Mouse (Mus musculus) 416B (cell line): ENCODE measurements around the gene Nyap1.

Experiments used
- DNase-seq: peaks from one replicate; pipeline ENCODE4 v3.0.0; 2011; ENCODE audit warnings: low read depth

Gene Nyap1

DNA sequence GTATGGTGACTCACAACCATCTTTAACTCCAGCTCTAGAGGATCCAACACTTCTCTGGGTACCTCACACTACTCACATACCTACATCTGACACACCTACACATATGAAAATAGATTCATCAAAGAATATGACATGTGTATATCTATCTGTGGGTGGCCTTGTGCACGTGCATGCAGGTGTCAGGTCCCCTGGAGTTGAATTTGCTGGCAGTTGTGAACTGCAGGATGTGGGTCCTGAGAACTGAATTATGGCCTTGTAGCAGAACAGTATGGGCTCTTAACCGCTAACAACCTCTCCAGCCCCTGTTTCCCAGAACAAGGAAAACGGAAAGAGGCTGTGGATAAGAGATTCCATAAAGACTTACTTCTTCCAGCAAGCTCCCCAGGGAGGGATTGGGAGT lies 42.3 kb downstream of the Nyap1 start:
- DNase-seq = no peak

DNA sequence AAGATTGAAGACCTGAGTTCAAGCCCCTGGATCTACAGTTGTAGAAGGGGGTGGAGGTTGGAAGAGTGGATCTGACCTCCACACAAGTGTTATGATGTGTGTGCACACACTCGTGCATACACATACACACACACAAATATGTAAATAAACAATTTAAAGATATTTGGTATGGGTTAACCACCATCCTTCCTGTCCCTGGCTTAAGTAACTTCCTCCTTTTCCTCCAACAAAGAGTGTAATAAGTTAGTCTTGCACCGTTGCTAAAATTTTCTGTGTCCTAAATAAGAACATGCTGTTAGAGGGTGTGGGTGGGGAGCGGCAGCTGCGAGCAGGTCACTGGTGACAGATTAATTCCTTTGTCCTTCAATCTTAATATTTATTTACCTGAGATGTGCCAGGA lies 45.5 kb downstream of the Nyap1 start:
- peak; percentile 65 for DNase-seq

DNA sequence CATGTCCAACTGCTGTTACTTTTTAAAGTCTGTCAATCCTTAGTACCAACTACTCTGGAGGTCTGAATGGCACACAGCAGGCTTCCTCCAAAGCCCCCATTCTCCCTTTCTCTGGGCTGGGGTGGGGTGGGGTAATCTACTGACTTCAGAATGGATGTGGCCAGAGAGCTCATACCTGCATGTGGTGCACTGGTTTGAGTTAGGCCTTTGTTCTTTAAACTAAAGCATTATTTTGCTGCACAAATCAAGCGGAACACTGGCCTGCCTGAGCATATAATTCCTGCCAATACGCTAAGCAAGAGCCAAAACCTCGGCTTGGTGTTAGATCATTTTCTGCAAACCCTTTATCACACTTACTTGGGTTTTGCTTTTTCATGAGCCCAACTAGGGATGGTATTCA lies 46.6 kb downstream of the Nyap1 start:
- no peak for DNase-seq

DNA sequence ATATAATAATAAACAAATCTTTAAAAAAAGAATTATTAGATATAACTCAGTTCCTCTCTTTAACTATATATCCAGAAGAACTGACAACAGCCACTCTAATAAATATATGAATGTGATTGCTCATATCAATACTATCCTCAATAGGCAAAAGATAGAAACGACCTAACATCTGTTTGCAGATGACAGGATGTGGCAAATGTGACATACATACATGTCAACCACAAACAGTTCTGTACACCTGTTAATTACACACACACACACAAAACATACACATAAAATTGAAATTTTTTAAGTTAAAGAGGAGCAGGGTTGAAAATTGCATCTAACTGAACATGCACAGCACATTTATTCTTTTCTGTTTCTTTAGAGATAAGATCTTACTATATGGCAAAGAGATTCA lies 49.5 kb downstream of the Nyap1 start:
- no peak for DNase-seq

DNA sequence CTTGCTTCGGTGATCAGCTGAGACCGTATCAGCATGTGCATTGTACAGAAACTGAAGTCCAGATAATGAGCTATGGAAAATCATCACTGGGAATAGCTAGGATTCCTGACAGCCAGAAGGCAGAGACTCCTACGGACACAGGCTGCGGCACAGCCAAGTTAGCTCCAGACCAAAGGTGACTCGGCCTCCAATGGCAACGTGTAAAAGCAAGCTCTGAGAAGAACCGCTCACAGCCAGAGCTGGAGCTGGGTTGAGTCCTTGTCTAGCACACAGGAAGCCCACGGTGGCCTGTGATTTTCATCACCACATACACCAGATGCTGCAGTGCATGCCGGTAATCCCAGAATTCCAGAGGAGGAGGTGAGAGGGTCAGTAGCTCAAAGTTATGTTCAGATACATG lies 50.9 kb downstream of the Nyap1 start:
- no peak for DNase-seq

DNA sequence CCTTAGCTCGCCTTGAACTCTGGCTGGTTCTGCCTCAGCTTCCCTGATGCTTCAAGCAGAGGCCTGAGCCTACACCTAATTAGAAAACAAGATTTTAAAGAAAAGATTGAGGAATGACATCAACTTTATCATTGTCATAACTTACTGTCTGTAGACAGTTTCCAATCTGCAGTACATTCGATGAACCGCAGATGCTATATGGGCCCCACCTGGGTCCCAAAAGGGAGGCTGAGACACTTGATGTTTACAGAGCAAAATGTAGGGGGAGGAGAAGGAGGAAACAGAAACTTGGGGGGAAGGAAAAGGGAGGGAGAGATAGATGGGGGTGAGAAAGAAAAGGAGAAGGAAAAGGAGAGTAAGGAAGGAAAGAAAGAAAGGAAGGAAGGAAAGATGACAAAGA lies 51.4 kb downstream of the Nyap1 start:
- no peak for DNase-seq

DNA sequence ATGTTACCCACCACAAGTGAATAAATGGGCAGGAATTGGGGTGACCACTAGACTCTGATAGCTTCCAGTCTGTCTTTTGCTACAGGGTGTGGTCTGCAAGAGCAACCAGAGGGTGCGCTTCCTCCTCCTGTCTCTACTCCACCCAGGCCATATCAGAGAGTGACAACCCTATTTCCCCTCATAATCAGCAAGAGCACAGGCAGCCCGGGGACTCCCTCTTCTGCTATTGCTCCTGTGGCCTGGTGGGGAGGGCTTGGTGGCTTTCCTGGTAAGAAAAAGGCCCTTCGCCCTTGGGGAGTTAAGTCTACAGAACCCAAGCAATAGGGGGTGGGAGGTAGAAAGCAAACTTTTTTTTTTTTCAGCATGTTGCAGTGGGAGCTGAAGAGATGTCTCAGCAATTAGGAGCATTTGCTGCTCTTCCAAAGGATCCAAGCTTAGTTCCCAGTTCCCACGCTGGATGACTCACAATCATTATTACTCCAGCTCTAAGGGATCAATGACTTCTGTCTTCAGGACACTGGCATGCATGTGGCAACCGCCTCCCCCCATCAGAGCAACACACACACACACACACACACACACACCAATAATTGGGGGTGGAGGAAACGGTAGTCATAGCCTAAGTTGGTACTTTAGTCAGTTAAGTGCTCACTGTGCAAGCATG lies 55.1 kb downstream of the Nyap1 start:
- peak; percentile 90 for DNase-seq

DNA sequence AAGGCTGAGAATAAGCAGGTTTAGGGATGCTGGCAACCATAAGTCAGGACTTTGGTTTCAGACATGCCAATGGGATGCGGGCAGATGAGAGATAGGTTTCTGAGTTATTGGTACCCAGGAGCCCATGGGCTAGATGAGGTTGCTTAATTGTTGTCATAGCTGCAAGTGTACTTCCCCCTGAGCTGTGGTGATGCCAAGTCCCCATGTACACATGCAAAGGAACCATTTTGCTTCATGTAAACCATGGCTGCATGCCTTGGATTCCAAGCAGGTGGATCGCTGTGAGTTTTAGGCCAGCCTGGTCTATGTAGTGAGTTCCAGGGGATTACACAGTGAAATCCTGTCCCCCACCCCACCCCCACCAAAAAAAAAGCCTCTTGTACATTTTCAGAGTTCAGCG lies 55.8 kb downstream of the Nyap1 start:
- peak; percentile 68 for DNase-seq

DNA sequence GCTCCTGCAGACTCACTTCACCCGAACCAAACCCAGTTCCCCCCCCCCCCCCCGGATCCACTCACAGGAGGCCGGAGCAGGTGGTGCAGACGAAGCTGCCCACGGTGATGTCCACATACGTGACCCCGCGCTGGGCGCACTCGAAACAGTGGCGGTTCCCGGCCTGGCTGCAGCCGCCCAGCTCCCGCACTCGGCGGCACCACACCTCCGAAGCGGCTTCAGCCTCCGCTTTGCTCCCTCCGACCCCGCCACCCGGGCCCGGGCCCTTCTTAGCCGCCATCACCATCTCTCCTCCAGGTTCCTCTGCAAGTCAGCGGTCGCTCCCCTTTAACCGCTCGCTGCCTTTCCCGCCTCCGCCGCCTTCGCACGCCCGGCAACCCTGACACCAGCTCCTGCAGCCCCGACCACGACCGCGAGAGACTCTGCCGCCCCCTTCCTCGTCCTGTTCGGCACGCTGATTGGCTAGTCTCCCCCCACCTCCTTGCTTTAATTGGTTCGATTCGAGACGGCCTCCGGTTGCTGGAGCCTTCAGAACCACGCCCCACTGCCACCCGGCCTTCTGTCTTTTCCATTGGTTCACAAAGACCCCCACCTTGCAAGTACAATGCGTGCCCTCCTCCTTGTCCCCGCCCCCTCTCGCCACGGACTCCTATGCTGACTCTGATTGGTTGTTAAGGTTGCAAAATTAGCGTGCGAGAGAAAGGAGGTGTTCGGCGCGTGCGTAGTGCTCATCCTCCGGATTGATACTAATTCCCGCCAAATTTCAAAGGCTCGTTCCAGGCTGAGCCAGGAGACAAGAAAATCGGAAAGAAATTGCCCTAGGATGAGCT lies 56.9 kb downstream of the Nyap1 start, which contains the start of gene Agfg2:
Gene Agfg2 (minus strand): TSS at position 433 of the 830 bp plus-strand sequence.
- peak; percentile 100 for DNase-seq

DNA sequence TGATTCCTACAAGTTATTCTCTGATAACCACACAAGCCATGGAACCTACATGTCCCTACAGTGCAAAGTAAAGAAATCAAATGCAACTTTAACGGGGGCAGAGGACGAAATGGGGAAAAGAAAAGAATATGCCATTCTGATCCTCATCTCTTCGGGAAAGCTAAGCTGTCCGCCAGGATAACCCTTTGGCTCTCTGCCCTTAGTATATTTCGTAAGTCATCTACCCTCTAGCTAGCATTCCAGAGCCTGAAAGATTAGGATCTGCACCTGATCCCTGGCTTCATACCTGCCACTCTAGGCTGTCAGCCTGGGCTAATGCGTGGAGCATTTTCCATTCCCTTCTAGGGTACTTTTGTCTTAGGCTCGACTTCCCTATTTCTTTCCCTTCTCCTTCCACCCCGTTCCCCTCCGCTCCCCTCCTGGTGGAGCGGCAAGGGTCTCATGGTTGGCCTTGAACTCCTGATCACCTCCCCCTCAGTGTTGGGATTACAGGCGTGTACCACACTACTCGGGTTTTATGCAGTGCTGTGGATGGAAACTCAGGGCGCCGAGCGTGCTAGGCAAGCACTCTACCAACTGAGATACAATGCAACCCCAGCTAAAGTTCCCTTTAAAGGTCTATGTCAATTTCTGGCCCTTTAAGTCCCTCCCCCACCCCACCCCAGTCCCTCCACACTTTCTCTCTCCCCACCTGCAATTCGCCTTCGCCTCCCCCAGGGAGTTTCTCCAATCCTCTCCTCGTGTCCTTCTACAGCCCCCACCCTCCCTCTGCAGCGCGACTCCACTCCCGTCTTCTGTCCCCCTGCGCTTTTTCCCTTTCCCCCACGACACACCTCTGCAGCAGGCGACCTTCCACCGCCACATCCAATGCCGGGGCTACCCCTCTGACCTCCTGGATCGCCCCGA lies 57.8 kb downstream of the Nyap1 start:
- peak; percentile 72 for DNase-seq

DNA sequence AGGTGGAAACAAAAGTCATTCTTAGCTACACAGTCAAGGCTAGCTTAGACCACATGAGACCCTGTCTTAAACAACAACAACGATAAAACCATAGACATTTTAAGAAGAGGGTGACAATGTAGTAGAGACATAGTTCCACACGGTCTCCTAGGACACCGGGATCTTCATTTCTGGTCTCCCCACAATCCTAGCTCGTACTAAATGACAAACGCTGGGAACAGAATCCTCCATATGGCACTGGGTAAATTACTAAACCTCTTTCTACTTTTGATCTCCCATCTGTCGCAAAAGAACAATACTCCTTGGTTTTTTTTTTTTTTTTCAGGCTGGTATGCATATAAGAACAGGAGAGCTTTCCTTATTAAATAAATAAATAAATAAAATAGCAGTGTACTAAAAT lies 58.9 kb downstream of the Nyap1 start:
- no peak for DNase-seq
